Mouse (Mus musculus) ES-Bruce4 (cell line): ENCODE results near the gene Guca1a. TPM values are rescaled to one million over a fixed set of nuclear protein-coding genes. Genes with fewer than 3 reads are reported as not detected.

Experiments
- H3K27ac ChIP-seq: 2 replicates; pipeline ENCODE4 v1.5.1; 2012; ENCODE audit warnings: low read length, inconsistent platforms; ENCODE audit not compliant: insufficient read depth
- H3K27me3 ChIP-seq: 2 replicates; pipeline ENCODE4 v1.6.1; 2012; ENCODE audit warnings: mild to moderate bottlenecking, low read length, inconsistent platforms; ENCODE audit not compliant: control insufficient read depth, poor library complexity, insufficient read depth, severe bottlenecking
- H3K36me3 ChIP-seq: 2 replicates; pipeline ENCODE4 v1.6.1; 2012; ENCODE audit warnings: inconsistent platforms, mild to moderate bottlenecking, low read length, moderate library complexity; ENCODE audit not compliant: control insufficient read depth, poor library complexity, insufficient read depth, severe bottlenecking
- H3K4me1 ChIP-seq: one replicate; pipeline ENCODE4 v1.8.1; 2011; ENCODE audit warnings: low read length; ENCODE audit not compliant: control insufficient read depth, insufficient read depth
- H3K4me3 ChIP-seq: 2 replicates; pipeline ENCODE4 v1.5.1; 2011; ENCODE audit warnings: low read depth, mild to moderate bottlenecking, low read length
- H3K9ac ChIP-seq: 2 replicates; pipeline ENCODE4 v1.6.1; 2012; ENCODE audit warnings: low read depth, mild to moderate bottlenecking, inconsistent platforms; ENCODE audit not compliant: poor library complexity, severe bottlenecking
- H3K9me3 ChIP-seq: replicated peaks from 2 replicates; pipeline ENCODE4 v1.6.1; 2012; ENCODE audit warnings: mild to moderate bottlenecking, low read length, inconsistent platforms; ENCODE audit not compliant: control insufficient read depth, poor library complexity, insufficient read depth, severe bottlenecking
- CTCF ChIP-seq: IDR thresholded peaks from one replicate; pipeline ENCODE4 v1.8.1; 2011; ENCODE audit warnings: low read depth, low read length
- EP300 ChIP-seq: IDR thresholded peaks from 2 replicates; pipeline ENCODE4 v1.6.1; 2011; ENCODE audit warnings: low read depth, low read length; ENCODE audit not compliant: insufficient read depth
- POLR2A ChIP-seq: IDR thresholded peaks from one replicate; pipeline ENCODE4 v1.8.1; 2011; ENCODE audit warnings: low read length; ENCODE audit not compliant: insufficient read depth
- polyA plus RNA-seq: library from polyadenylated mRNA; stranded (reverse); fragments of >200 nt; gene quantifications from 2 replicates; pipeline ENCODE4 v1.2.4, GENCODE M21; 2011; ENCODE audit warnings: low read depth; ENCODE audit not compliant: missing spikeins, insufficient read depth, insufficient read length

Gene Guca1a
- polyA plus RNA-seq, 1 experiment, result 4.7 TPM

- no peak overlapping the region for H3K27ac ChIP-seq
- H3K27me3 ChIP-seq, result no peaks in the 10 kb centered on the region
- H3K9me3 ChIP-seq, result no peaks in the 10 kb centered on the region
- peaks cover 1% of the 10 kb centered on the region for H3K4me1 ChIP-seq
- TF ChIP-seq EP300, result no peak
- no peak for TF ChIP-seq CTCF
- TF ChIP-seq POLR2A, result no peak
- no peak overlapping the region for H3K9ac ChIP-seq
- H3K36me3 ChIP-seq, result 0 out of 2 replicates have a peak, but pooled peaks cover 8% of the 10 kb centered on the region
- no peak overlapping the region for H3K4me3 ChIP-seq
These were observed 18.5 kb downstream of the Guca1a start for GRCm38 (mm10) chr17:47381917-47382316.

- Histone ChIP-seq H3K27me3 (no peaks in the 10 kb centered on the region), H3K9ac (no peak overlapping the region), H3K4me3 (no peak overlapping the region), H3K27ac (no peak overlapping the region), H3K36me3 (peaks cover 24% of the 10 kb centered on the region), H3K9me3 (no peaks in the 10 kb centered on the region), H3K4me1 (no peaks in the 10 kb centered on the region)
- TF ChIP-seq CTCF, result peak; percentile 50
- TF ChIP-seq EP300, result no peak
These were observed 22.3 kb downstream of the Guca1a start for GRCm38 (mm10) chr17:47378133-47378532.

GRCm38 (mm10) chr17:47376779-47377280 lies 23.6 kb downstream of the Guca1a start:
- peaks cover 33% of the 10 kb centered on the region for H3K36me3 ChIP-seq
- no peaks in the 10 kb centered on the region for H3K27me3 ChIP-seq
- no peak overlapping the region for H3K9ac ChIP-seq
- no peak for TF ChIP-seq EP300
- no peak for TF ChIP-seq CTCF
- no peak for TF ChIP-seq POLR2A
- no peak overlapping the region for H3K4me3 ChIP-seq
- H3K4me1 ChIP-seq, result no peaks in the 10 kb centered on the region
- H3K27ac ChIP-seq, result no peak overlapping the region
- no peaks in the 10 kb centered on the region for H3K9me3 ChIP-seq

GRCm38 (mm10) chr17:47373991-47374390 lies 26.4 kb downstream of the Guca1a start:
- no peak overlapping the region for H3K9ac ChIP-seq
- no peaks in the 10 kb centered on the region for H3K9me3 ChIP-seq
- TF ChIP-seq EP300, result no peak
- TF ChIP-seq CTCF, result no peak
- no peak for TF ChIP-seq POLR2A
- H3K36me3 ChIP-seq, result peaks cover 29% of the 10 kb centered on the region
- H3K4me1 ChIP-seq, result no peaks in the 10 kb centered on the region
- no peak overlapping the region for H3K27ac ChIP-seq
- no peak overlapping the region for H3K4me3 ChIP-seq
- H3K27me3 ChIP-seq, result no peaks in the 10 kb centered on the region

- Histone ChIP-seq H3K27me3 (no peaks in the 10 kb centered on the region), H3K4me3 (no peak overlapping the region), H3K36me3 (peaks cover 25% of the 10 kb centered on the region), H3K9ac (no peak overlapping the region), H3K4me1 (no peaks in the 10 kb centered on the region), H3K9me3 (no peaks in the 10 kb centered on the region), H3K27ac (no peak overlapping the region)
- TF ChIP-seq CTCF (peak; percentile 39), POLR2A (no peak), EP300 (no peak)
These were observed 28.9 kb downstream of the Guca1a start for GRCm38 (mm10) chr17:47371451-47371850.

- Histone ChIP-seq H3K36me3 (peaks cover 15% of the 10 kb centered on the region), H3K4me3 (peak overlapping the region; percentile 100), H3K9ac (peak overlapping the region; percentile 93), H3K4me1 (no peaks in the 10 kb centered on the region), H3K27me3 (no peaks in the 10 kb centered on the region), H3K9me3 (no peaks in the 10 kb centered on the region), H3K27ac (no peak overlapping the region)
- no peak for TF ChIP-seq CTCF
- no peak for TF ChIP-seq EP300
- TF ChIP-seq POLR2A, result no peak
These were observed 31.3 kb downstream of the Guca1a start for GRCm38 (mm10) chr17:47369087-47369443.
